Mouse (Mus musculus): ENCODE measurements around the gene Scgb1b12.
"Not testable (repeated sequence)": the region's sequence is repeated elsewhere in the genome, so short reads cannot be mapped to it uniquely, and the experiment has no call there.

Scgb1b12 gene

GRCm38 (mm10) chr7:32333882-32334281, at the start of gene Scgb1b12:
Scgb1b12 (plus strand) TSS chr7:32334182.
- in situ Hi-C loops (cut with MboI, MseI): not testable (repeated sequence)

GRCm38 (mm10) chr7:32327145-32327544, 6.8 kb upstream of the Scgb1b12 start, which contains the start of gene Scgb2b12:
Scgb2b12 (minus strand) TSS chr7:32327245.
- in situ Hi-C loops (cut with MboI, MseI): not testable (repeated sequence)
